Mouse (Mus musculus): ENCODE results near the gene Zfand6. TPM values are rescaled to one million over a fixed set of nuclear protein-coding genes. Genes with fewer than 3 reads are reported as not detected.

Zfand6 gene
- polyA plus RNA-seq, 1 experiment from 2014 or later, result 126 TPM

DNA sequence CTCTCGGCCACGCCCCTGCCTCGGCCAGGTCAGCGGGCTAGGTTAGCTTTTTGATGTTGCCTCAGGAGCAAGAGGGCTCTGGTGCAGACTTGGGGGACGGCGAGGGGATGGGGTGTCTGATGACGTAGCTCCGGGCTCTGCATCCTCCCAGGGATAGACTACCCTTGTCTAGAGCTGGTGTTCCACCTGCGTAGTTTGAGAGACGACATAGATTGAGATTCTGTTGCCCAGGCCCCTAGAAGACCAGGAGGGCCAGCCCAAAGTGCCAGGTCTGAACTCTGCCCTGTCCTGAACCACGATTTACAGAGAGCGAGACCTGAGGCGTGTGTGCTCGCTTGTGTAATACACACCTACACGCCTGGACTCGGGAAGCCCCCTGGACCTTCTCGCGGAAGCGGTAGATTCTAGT is 346 bp upstream of the Zfand6 start:
- no peak overlapping the region; the same call in 1 of the 2 replicates for H3K9ac ChIP-seq (ENCODE audit: low read depth, low read length)
- no peak for ATAC-seq (replicated peaks; ENCODE audit: low FRiP score)
- no peaks in the 10 kb centered on the region for H3K27me3 ChIP-seq (replicated peaks; ENCODE audit: control insufficient read depth, insufficient read depth, low read length)
- peak overlapping the region; percentile 83 for H3K4me3 ChIP-seq (ENCODE audit: low read depth, low read length)
- peak overlapping the region; percentile 1; the same call in 1 of the 2 replicates for H3K27ac ChIP-seq (ENCODE audit: low read depth, low read length)
- H3K36me3 ChIP-seq (ENCODE audit: control insufficient read depth, insufficient read depth, low read length), result no peaks in the 10 kb centered on the region
- DNase-seq (ENCODE audit: low spot score), result no peak
- peaks cover 13% of the 10 kb centered on the region for H3K4me1 ChIP-seq (replicated peaks; ENCODE audit: control insufficient read depth, insufficient read depth, low read length)
- 8% methylated on average over 19 of the region's 19 CpGs for WGBS
- H3K9me3 ChIP-seq (ENCODE audit: control insufficient read depth, low read length), result no peaks in the 10 kb centered on the region
- peak overlapping the region; percentile 68 for H3K4me2 ChIP-seq

GRCm38 (mm10) chr7:84687653-84688580 is 1.8 kb downstream of the Zfand6 start:
- DNase-seq (ENCODE audit: low spot score) (no peak), ATAC-seq (replicated peaks; ENCODE audit: low FRiP score) (no peak)
- Histone ChIP-seq H3K4me1 (replicated peaks; ENCODE audit: control insufficient read depth, insufficient read depth, low read length) (peaks cover 21% of the 10 kb centered on the region), H3K4me2 (peak overlapping the region; percentile 78), H3K9ac (ENCODE audit: low read depth, low read length) (no peak overlapping the region), H3K27ac (ENCODE audit: low read depth, low read length) (peak overlapping the region; percentile 19; the same call in 1 of the 2 replicates), H3K4me3 (ENCODE audit: low read depth, low read length) (peak overlapping the region; percentile 83), H3K9me3 (ENCODE audit: control insufficient read depth, low read length) (no peaks in the 10 kb centered on the region), H3K27me3 (replicated peaks; ENCODE audit: control insufficient read depth, insufficient read depth, low read length) (no peaks in the 10 kb centered on the region), H3K36me3 (ENCODE audit: control insufficient read depth, insufficient read depth, low read length) (no peaks in the 10 kb centered on the region)
- whole genome bisulfite sequencing, result 59% methylated on average over 12 of the region's 12 CpGs

DNA sequence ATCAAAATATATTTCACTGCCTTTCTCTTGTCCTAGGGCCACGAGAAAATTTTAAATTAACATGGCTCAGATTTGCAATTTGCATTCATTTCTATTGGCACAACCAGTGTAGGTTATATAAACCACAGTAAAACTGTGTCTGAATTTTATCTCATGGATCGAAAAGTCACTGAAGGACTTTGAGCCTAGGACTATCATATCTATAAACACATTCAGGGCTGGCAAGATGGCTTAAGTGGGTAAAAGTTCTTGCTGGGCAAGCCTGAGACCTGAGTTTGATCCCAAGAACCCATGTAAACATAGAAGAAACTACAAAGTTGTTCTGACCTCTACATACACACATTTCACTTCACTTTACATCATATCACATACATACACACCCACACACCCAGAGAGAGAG is 3.4 kb downstream of the Zfand6 start:
- ATAC-seq (replicated peaks; ENCODE audit: low FRiP score) (no peak), DNase-seq (ENCODE audit: low spot score) (no peak)
- H3K4me2 ChIP-seq, result no peak overlapping the region
- H3K4me1 ChIP-seq (replicated peaks; ENCODE audit: control insufficient read depth, insufficient read depth, low read length), result peaks cover 21% of the 10 kb centered on the region
- H3K36me3 ChIP-seq (ENCODE audit: control insufficient read depth, insufficient read depth, low read length), result no peaks in the 10 kb centered on the region
- H3K9me3 ChIP-seq (ENCODE audit: control insufficient read depth, low read length), result no peaks in the 10 kb centered on the region
- 74% methylated on average over 2 of the region's 2 CpGs for WGBS
- no peak overlapping the region for H3K9ac ChIP-seq (ENCODE audit: low read depth, low read length)
- H3K4me3 ChIP-seq (ENCODE audit: low read depth, low read length), result no peak overlapping the region
- no peak overlapping the region for H3K27ac ChIP-seq (ENCODE audit: low read depth, low read length)
- H3K27me3 ChIP-seq (replicated peaks; ENCODE audit: control insufficient read depth, insufficient read depth, low read length), result no peaks in the 10 kb centered on the region

DNA sequence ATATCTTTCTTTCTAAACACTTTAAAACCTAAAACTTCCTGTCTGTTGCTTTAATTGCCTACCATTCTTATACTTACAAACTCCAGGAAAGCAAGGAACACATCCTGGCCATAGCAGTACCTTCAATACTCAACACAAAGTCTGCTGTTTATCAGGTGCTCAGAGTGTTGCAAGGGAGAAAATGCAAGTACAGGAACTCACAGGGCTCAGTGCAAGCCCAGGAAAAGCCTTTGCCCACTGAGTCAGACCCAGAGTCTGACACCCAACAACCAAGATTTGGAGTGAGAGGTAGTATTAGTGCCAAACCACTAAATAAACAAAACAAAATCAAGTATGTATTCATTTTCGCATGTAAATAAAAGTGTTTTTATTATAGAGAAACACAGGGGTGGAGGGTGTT is 5.1 kb downstream of the Zfand6 start:
- no peak for ATAC-seq (replicated peaks; ENCODE audit: low FRiP score)
- no peak overlapping the region for H3K4me2 ChIP-seq
- H3K9me3 ChIP-seq (ENCODE audit: control insufficient read depth, low read length), result no peaks in the 10 kb centered on the region
- 97% methylated on average over 1 of the region's 1 CpGs for WGBS
- DNase-seq (ENCODE audit: low spot score), result no peak
- H3K9ac ChIP-seq (ENCODE audit: low read depth, low read length), result no peak overlapping the region
- no peaks in the 10 kb centered on the region for H3K27me3 ChIP-seq (replicated peaks; ENCODE audit: control insufficient read depth, insufficient read depth, low read length)
- H3K36me3 ChIP-seq (ENCODE audit: control insufficient read depth, insufficient read depth, low read length), result no peaks in the 10 kb centered on the region
- H3K27ac ChIP-seq (ENCODE audit: low read depth, low read length), result no peak overlapping the region
- no peak overlapping the region for H3K4me3 ChIP-seq (ENCODE audit: low read depth, low read length)
- H3K4me1 ChIP-seq (replicated peaks; ENCODE audit: control insufficient read depth, insufficient read depth, low read length), result peaks cover 27% of the 10 kb centered on the region

DNA sequence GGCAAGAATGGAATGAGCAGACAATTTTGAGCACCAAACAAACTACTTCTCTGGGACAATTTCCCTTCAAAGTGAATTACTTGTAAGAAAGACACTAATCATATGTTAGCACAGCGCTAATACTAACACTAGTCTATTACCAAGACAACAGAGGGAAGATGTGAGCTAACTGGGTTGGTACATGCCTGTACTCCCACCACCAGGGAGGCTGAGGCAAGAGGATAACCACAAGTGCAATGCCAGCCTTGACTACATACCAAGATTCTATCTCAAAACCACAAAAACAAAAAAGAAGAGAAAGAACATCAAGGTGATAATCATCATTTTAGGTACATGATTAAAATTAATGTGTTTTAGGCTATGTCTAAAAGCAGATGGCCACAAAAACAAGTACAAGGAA is 8.2 kb downstream of the Zfand6 start:
- H3K9me3 ChIP-seq (ENCODE audit: control insufficient read depth, low read length), result no peaks in the 10 kb centered on the region
- no peak overlapping the region for H3K4me2 ChIP-seq
- DNase-seq (ENCODE audit: low spot score) (no peak), ATAC-seq (replicated peaks; ENCODE audit: low FRiP score) (no peak)
- H3K27ac ChIP-seq (ENCODE audit: low read depth, low read length), result no peak overlapping the region
- 76% methylated on average over 1 of the region's 1 CpGs for WGBS
- H3K27me3 ChIP-seq (replicated peaks; ENCODE audit: control insufficient read depth, insufficient read depth, low read length), result no peaks in the 10 kb centered on the region
- H3K4me3 ChIP-seq (ENCODE audit: low read depth, low read length), result no peak overlapping the region
- H3K36me3 ChIP-seq (ENCODE audit: control insufficient read depth, insufficient read depth, low read length), result no peaks in the 10 kb centered on the region
- no peak overlapping the region for H3K9ac ChIP-seq (ENCODE audit: low read depth, low read length)
- H3K4me1 ChIP-seq (replicated peaks; ENCODE audit: control insufficient read depth, insufficient read depth, low read length), result peaks cover 20% of the 10 kb centered on the region

DNA sequence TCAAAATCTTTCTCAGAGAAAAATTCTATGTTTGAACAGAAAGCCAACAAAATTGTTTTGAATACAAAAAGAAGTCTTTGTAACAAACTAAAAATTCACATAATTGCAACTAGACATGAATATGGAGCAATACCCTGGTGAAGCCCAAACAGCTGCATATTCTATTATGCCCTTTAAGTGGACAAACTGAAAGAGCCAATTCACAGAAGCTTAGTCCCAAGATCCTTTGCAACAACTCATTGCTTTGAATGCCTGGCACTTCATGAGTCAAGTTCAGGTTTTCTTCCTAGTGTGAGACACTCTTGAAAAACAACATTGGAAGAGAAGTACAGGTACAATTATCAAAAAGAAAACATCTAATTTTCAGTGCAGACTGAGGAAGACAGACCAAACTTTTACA is 8.8 kb downstream of the Zfand6 start:
- no peaks in the 10 kb centered on the region for H3K36me3 ChIP-seq (ENCODE audit: control insufficient read depth, insufficient read depth, low read length)
- ATAC-seq (replicated peaks; ENCODE audit: low FRiP score), result no peak
- H3K9ac ChIP-seq (ENCODE audit: low read depth, low read length), result no peak overlapping the region
- H3K27me3 ChIP-seq (replicated peaks; ENCODE audit: control insufficient read depth, insufficient read depth, low read length), result no peaks in the 10 kb centered on the region
- no peak for DNase-seq (ENCODE audit: low spot score)
- H3K4me2 ChIP-seq, result no peak overlapping the region
- H3K27ac ChIP-seq (ENCODE audit: low read depth, low read length), result no peak overlapping the region
- H3K4me1 ChIP-seq (replicated peaks; ENCODE audit: control insufficient read depth, insufficient read depth, low read length), result peaks cover 17% of the 10 kb centered on the region
- H3K9me3 ChIP-seq (ENCODE audit: control insufficient read depth, low read length), result no peaks in the 10 kb centered on the region
- H3K4me3 ChIP-seq (ENCODE audit: low read depth, low read length), result no peak overlapping the region

GRCm38 (mm10) chr7:84680092-84680491 is 9.7 kb downstream of the Zfand6 start:
- H3K4me1 ChIP-seq (replicated peaks; ENCODE audit: control insufficient read depth, insufficient read depth, low read length), result peaks cover 17% of the 10 kb centered on the region
- DNase-seq (ENCODE audit: low spot score), result no peak
- 0 out of 2 replicates have a peak overlapping the region, but pooled peaks have one; percentile 22 for H3K9ac ChIP-seq (ENCODE audit: low read depth, low read length)

DNA sequence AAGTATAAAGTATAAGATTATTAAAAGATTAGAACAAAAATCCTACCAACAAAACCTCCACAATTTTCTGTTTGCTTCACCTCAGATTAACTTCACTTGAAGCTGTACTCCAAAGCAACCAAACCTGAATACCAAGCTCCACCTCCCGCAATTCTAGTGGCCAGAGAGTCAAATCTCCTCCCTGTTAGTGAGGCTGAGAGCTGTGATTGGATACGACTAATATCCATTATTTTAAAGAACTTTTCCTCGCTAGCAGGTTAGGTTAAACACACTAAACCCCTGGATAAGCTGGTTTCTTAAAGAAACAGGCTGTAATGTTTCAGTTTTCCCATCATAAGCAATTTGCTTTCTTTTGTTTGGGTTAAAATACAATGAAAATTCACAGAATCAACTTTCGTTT is 10.5 kb downstream of the Zfand6 start:
- H3K9me3 ChIP-seq (ENCODE audit: control insufficient read depth, low read length), result no peaks in the 10 kb centered on the region
- H3K27me3 ChIP-seq (replicated peaks; ENCODE audit: control insufficient read depth, insufficient read depth, low read length), result no peaks in the 10 kb centered on the region
- no peak for DNase-seq (ENCODE audit: low spot score)
- H3K4me3 ChIP-seq (ENCODE audit: low read depth, low read length), result peak overlapping the region; percentile 39
- H3K27ac ChIP-seq (ENCODE audit: low read depth, low read length), result no peak overlapping the region
- peak overlapping the region; percentile 58 for H3K4me2 ChIP-seq
- H3K4me1 ChIP-seq (replicated peaks; ENCODE audit: control insufficient read depth, insufficient read depth, low read length), result peaks cover 12% of the 10 kb centered on the region
- peak; percentile 94 for ATAC-seq (replicated peaks; ENCODE audit: low FRiP score)
- H3K36me3 ChIP-seq (ENCODE audit: control insufficient read depth, insufficient read depth, low read length), result no peaks in the 10 kb centered on the region
- WGBS, result 3% methylated on average over 4 of the region's 4 CpGs
- no peak overlapping the region for H3K9ac ChIP-seq (ENCODE audit: low read depth, low read length)

More at GRCm38 (mm10) chr7:84680092-84680491, 9.7 kb downstream of the Zfand6 start:
- WGBS, result 55% methylated on average over 2 of the region's 2 CpGs
- Histone ChIP-seq H3K27ac (ENCODE audit: low read depth, low read length) (peak overlapping the region; percentile 5; the same call in 1 of the 2 replicates), H3K36me3 (ENCODE audit: control insufficient read depth, insufficient read depth, low read length) (no peaks in the 10 kb centered on the region), H3K4me2 (peak overlapping the region; percentile 58), H3K4me3 (ENCODE audit: low read depth, low read length) (peak overlapping the region; percentile 39), H3K9me3 (ENCODE audit: control insufficient read depth, low read length) (no peaks in the 10 kb centered on the region), H3K27me3 (replicated peaks; ENCODE audit: control insufficient read depth, insufficient read depth, low read length) (no peaks in the 10 kb centered on the region)
- no peak for ATAC-seq (replicated peaks; ENCODE audit: low FRiP score)

DNA sequence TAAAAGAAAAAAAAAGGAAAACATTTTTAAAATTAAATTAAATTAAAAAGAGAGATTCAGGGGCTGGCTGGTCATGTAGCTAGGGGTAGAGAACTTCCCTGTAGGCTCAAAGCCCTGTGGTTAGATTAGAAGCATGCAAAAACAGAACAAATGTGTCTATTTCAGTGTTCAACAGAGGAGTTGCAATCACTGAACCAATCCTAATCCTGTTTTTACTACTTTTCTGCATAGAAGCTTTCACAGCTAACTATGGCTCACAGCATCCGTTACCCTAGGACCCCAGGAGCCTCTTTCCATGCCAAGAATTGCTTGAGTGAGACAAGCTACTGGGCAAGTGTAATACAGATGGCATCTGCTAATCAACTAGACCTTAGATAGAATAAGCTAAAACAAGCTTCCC is 16.7 kb downstream of the Zfand6 start:
- H3K4me3 ChIP-seq (ENCODE audit: low read depth, low read length), result no peak overlapping the region
- no peaks in the 10 kb centered on the region for H3K36me3 ChIP-seq (ENCODE audit: control insufficient read depth, insufficient read depth, low read length)
- no peaks in the 10 kb centered on the region for H3K9me3 ChIP-seq (ENCODE audit: control insufficient read depth, low read length)
- H3K9ac ChIP-seq (ENCODE audit: low read depth, low read length), result no peak overlapping the region
- H3K27ac ChIP-seq (ENCODE audit: low read depth, low read length), result no peak overlapping the region
- WGBS, result 82% methylated on average over 1 of the region's 1 CpGs
- H3K4me2 ChIP-seq, result no peak overlapping the region
- no peak for DNase-seq (ENCODE audit: low spot score)
- peaks cover under 1% of the 10 kb centered on the region; the same call in 1 of the 2 replicates for H3K4me1 ChIP-seq (replicated peaks; ENCODE audit: control insufficient read depth, insufficient read depth, low read length)
- no peak for ATAC-seq (replicated peaks; ENCODE audit: low FRiP score)
- no peaks in the 10 kb centered on the region for H3K27me3 ChIP-seq (replicated peaks; ENCODE audit: control insufficient read depth, insufficient read depth, low read length)

Measured in liver, embryonic 11.5 days (tissue).